Mouse (Mus musculus) granulocyte monocyte progenitor cell, adult 5-6 weeks (primary cell): ENCODE data around the gene Arl5b. TPM values are rescaled to one million over a fixed set of nuclear protein-coding genes. Genes with fewer than 3 reads are reported as not detected.
A peak's percentile ranks its signal among the peaks of the same experiment; 100 is the strongest.

ENCODE experiments used
- ATAC-seq: replicated peaks from 2 replicates; pipeline ENCODE4 v1.8.0; 2016; ENCODE audit warnings: mild to moderate bottlenecking, moderate TSS enrichment, inconsistent platforms; ENCODE audit not compliant: poor library complexity, severe bottlenecking
- total RNA-seq, 2 experiments: library from RNA; stranded (forward) in 1 of 2; stranded (reverse) in 1 of 2; fragments of 200-712, 200-1000 nt in 1 of 2; fragments of >200 nt in 1 of 2; fragmentation: Nextera tagmentation in 1 of 2; gene quantifications; 2 replicates each; pipeline ENCODE4 v1.2.3; 2014 to 2017

Arl5b gene
- total RNA-seq (2014; fragmentation: Nextera tagmentation) (18.6 and 20.9 TPM in 2 replicates), total RNA-seq (2017) (11.7 and 17.4 TPM in 2 replicates)

DNA sequence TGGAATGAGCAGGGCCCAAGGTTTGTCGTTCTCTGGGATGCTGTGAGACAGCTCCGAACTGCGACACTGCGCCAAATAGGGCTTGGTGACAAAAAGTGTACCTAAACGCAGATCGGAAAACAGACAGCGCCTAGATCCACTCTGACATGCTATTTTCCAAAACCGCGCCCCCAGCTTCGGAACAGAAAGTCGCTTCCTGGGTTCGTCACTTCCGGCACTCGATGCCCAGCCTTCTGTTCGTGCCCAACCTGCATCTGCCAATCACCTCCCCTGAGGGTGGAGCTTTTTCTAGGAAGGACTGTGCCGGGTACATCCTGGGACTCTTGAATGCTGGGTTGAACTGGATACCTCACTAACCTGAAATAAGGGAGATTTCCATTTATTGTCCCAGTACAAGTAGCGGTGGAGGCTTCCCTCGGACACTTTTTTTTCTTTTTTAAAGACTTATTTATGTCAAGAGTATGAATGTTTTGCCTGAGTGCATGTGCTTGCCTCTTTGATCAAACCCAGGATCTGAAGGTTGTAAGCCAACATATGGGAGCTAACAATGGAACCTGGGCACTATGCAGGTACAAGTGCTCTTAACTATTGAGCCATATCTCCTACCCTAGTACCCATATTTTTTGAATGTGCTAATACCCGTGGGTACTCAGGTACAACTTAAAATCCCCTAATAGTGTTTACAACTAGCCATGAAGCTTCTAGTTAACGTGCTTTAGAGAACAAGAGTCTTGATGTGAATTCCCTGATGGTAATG lies at the start of gene Arl5b:
TSS of gene Arl5b (plus strand) at position 279 of the 757 bp plus-strand sequence.
- peak; percentile 99 for ATAC-seq

DNA sequence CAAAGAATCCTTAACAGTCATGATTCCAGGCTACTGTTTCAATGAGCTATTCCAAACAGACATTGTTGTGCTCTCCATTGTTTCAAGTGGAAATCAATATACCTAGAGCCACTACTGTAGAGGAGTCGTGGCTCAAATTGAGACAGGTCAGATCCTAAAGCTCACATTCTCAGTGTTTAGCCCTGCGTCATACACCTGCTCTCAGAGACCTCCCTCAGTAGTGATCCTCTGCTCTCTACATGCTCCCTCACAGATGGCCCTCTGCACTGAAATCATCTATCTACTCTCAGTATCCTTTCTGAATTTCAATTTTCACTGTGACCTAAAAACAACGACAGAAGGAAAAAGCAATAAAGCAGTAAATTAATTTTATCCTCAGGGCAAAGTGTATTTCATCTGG lies 41.7 kb upstream of the Arl5b start:
- ATAC-seq: no peak

DNA sequence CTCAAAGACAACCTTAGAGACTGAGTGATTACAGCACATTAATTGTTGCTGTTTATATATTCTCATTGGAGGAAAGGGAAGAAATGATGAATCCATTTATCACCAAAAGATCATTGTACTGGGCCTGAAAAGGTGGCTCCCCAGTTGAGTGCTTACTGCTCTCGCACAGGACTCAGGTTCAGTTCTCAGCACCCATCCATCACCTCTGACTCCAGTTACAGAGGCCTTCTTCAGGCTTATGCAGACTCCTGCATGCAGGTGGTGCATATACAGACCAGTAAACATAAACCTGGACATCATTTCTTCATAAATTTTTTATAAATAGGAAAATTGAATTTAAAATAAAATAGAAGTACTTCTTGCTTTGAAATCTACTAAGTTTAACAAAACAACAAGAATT lies 41.1 kb upstream of the Arl5b start:
- no peak for ATAC-seq

DNA sequence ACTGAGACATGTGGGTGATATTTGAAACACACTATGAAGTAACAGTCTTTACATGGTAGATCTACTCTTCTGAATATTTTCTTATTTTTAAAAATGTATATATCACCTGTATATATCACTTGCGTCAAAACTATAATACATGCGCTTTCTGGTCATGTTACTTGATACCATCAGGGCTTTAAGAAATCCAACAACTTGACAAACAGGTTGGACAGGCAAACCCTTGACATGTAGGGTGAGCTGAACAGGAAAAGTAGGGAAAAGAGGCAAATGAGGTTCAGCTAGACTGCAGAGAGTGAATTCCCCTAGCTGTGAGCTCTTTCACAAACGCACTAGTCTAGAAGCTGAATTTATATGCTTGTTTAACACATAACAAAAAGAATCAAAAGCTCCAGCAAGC lies 22.4 kb upstream of the Arl5b start:
- no peak for ATAC-seq

DNA sequence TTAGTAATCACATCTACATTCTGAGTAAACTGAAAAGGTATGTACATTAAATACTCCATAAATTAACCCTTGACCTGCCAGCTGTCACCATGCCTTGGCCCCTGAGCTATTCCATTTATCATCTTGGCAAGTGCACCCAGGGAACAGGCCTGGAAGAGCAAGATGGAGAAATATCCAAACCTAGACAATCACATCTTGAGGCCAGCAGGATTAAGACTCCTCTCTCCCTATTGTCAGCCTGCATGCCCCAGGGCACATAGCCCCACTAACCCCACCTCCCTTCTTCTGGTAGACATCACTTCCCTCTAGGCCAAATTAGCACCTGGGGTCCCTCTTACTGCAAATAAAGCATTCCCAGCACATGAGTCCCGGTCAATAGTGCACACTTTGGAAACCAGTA lies 21.4 kb upstream of the Arl5b start:
- no peak for ATAC-seq

DNA sequence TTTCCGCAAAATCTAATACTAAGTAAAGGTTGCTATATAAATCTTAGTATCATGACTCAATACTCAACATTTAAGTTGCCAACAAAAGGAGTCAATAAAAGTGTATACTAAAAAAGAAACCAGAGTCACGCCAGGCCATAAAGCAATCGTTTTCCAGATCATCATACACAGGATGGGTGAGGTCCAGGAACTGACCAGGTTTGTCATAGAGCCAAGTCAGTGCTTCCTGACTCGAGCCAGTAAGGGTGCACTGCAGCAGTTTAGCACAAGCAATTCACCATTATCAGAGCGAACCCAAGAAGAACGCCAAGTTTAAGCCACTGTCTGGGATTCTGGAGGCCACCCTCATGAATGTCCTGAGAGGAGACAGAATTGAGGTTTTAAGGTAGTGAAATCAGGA lies 10.5 kb upstream of the Arl5b start:
- no peak for ATAC-seq

DNA sequence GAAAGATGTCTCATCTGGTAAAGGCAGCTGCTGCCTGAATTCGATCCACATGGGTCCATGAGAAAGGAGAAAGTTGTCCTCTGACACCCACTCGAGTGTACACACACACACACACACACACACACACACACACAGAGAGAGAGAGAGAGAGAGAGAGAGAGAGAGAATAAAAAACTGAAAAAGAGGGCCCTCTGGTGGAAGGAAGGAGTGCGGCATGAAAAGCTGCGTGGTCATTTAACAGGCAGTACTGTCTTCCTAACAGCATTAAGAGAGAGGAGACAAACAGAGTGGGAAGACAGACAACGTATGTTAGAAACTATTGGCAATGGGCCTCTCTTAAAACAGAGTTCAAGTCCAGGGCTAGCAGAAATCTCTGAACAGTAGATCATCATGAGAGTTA lies 8.9 kb upstream of the Arl5b start:
- peak; percentile 84 for ATAC-seq

DNA sequence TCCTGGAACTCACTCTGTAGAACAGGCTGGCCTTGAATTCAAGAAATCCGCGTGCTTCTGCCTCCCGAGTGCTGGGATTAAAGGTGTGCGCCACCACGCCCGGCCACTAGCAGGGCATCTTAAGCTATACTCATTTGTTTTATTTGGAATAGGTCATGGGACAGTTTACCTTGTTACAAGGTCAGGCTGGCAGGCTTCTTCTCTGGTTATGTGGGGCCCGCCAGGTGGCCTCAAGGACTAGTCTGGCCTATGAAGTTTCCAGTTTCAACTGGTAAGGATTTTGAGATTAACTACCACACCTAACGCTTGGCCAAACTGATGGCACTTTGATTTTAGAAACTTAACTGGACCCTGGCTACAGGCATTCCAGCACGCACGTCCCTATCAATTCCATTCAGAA lies 5.3 kb downstream of the Arl5b start:
- peak; percentile 5 for ATAC-seq

DNA sequence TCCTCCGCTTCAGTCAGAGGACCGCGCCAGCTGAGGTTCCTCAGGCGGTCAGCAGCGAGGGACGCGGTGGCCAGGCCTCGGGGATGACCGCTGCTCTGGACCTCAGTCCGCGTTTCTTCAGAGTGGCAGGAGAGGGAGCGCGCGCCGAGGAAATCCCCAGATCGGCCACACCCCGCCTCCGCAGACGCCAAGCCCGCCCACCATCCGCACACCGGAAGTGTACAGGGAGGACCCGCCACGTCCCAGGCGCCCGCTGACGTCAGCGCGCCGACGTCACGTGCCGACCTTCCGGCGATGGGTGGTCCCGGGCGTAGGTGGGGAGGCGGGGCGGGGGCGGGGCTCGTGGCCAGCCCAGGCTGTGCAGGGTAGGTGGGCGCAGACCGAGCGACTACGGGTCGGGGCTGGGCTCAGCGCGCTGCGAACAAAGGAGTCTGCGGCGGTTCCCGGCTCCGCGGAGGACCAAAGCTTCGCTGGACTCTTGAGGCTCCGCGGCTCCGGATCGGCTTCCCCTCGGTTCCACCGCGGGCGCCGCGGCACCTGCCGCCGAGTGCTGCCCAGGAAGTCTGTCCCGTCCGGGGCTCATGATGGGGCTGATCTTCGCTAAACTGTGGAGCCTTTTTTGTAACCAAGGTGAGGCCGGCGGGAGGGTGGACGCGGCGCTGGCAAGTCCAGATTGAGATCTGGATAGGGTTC lies 5.9 kb downstream of the Arl5b start, which contains the start of gene Nsun6:
TSS of gene Nsun6 (minus strand) at position 125 of the 693 bp plus-strand sequence.
- ATAC-seq: peak; percentile 94

DNA sequence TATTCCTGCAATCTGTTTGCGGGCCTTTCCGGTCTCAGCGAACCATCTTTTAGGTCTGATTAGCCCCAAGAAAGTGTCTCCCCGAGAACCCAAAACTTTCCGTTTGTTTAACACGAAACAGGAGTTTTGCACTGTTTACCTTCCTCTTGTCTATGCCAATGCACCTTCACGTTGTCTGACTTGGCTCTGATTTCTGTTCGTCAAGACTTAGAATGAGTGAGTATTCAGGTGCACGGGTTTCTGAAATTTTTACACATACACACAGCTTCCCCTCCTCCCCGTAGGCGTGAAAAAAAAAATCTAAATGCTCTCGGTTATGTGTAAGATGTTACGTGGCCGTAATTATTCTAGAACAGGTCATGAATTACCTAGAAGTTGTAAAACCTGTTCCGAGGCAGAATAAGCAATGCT lies 6.6 kb downstream of the Arl5b start:
- no peak for ATAC-seq

DNA sequence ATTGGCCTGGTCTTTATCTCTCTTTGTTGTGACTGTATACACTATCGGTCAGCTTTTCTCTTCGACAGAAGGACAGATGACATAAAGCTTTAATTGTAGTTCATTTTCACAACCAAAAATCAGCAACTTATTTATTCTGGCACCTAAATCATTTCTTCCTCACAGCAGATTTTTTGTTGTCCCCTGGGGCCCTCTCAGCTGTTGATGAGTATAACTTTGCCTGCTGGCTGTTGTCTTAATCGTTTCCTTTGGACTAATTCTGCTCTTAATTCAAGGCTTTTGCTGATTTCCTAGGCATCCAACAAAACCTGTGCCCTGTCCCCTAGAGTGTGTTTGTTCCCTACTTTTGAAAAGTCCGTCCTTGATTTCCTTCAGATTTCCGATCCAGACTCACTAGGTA lies 9.0 kb downstream of the Arl5b start:
- ATAC-seq: no peak

DNA sequence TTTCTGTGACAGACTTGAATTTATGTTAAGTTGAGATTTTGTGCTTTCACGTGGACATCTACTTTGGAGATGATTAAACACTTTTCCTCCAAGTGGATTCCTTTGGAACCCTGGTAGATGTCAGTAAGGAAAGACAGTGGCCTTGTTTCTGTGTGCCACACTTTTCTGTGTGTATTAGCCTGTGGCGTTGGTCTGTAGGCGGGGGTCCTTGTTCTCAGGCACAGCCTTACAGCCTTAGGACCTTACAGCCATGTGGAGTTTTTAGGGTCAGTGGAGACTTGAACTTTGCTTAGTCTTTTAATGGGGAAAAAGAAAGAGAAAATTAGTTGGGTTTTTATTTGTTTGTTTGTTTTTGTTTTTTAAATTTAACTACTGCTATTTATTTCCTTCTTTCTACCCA lies 11.7 kb downstream of the Arl5b start:
- no peak for ATAC-seq

DNA sequence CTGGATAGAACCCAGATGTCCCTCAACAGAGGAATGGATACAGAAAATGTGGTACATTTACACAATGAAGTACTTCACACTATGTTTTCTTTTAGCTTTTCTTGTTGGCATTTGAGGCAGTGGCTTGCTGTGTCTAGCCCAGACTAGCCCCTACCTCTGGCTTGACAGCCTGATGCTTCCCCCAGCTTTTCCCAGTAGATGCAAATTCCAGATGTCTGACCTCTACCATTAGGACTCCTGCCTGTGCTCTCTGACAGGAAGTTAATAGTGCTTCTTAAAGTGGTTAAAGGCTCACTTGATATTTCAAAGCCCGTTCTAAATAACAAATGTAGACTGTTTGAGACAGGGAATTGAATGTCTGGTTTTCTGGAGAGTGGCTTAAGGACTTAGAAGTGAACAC lies 14.6 kb downstream of the Arl5b start:
- no peak for ATAC-seq

DNA sequence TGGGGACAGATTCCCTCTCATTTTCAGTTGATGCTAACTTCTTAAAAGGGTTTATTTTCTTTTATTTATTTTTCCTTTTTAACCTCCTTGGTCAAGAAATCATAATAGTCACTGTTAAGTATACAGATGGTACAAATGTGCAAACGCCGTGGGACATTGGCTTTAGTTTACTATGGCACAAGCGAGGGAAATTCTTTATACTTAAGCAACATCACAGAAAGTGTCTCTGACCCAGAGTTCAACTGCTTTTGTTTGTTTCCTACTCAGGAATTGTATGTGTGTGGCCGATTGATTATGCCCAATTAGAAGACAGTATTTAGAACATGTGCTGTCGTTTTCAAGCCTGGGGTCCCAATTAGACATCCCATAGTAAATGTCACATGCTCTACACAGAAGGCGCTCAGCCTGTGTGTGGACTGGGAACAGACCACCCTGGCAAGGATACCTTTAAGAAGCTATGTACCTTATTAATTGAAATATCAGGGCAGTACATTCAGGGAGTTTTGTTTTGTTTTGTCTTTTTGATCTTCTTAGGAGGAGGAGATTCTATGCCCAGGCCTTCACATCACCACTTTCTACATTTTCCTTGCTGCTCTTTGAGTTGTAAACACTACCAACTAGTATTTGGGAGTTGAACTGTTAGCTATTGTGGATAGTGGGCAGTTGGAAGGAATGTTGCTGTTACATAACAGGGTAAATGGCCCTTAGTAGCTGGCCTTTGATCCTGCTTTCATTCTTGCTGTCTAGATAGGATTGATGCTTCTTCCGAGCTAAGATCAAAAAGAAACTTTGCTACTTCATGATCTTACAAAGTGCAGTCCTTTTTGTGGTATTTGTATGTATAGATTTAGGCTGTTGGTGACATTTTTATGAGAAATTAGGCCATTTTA lies 15.4 kb downstream of the Arl5b start:
- no peak for ATAC-seq

DNA sequence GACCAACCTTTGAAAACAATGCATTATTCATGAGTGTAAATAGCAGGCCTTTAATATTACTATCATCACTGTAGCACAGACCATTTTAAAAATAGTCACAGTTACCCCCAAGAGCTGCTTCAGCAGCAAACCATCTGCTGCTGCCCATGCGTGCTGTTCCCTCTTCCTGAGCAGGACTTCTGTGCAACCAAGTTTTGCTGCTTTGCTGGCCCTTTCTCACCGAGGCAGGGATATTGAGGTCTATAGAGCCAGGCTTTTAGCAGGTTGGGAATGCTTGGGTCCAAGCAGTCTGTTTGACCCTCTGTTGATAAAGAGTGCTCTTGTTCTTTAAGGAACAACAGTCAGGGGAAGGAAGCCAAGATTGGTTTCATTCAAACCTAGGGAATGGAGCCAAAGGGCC lies 16.3 kb downstream of the Arl5b start:
- ATAC-seq: no peak

DNA sequence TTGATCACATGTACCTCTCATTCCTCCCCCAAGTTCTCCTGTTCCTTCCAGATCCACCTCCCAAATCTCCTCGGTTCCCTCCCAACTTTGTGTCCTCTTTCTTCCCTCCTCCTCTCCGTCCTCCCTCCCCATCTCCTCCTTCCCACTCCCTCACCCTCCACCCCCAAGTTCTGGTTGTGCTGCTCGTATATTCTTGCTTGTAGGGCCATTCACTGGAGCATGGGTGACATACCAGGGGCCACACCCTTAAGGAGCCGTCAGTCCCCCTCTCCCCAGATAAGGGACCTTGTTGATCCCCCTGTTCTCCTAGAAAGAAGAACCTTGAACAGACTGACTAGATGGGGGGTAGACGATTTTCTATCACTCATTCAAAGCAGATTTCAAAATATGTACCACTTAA lies 17.9 kb downstream of the Arl5b start:
- no peak for ATAC-seq

DNA sequence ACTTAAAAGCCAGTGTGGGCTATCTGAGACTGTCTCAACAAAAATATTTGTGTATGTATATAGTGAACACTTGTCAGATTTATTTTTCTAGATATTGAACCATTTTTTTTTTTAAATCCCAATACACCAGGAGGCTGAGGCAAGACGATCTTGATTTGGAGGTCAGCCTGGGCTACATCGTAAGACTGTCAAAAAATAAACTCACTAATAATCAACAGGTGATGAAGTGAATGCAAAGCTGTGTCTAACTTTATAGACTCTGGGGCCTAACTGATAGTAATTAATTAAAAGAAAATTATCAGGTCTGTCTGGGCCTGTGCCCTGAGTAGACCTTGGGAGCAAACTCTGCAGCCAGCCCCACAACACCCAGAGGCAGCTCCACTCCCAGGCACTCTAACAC lies 34.5 kb downstream of the Arl5b start:
- no peak for ATAC-seq

DNA sequence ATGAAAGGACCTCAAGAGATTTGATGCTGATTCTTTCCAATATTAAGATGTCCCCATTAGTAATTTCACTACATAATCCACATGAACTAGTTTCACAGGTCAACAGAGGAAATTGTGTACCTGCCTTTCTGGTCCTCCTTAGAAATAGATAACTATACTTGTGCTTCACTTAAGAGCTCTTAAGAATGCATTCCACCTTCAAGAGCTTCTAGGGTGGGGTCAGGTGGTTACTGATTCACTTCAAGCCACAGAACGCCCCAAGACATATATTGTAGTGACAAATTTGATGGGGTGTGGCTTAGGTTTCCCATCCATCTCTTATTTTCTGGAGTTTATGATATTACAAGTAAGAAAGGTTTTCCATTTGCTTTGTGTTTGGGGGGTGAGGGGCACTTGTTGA lies 38.1 kb downstream of the Arl5b start:
- ATAC-seq: no peak

DNA sequence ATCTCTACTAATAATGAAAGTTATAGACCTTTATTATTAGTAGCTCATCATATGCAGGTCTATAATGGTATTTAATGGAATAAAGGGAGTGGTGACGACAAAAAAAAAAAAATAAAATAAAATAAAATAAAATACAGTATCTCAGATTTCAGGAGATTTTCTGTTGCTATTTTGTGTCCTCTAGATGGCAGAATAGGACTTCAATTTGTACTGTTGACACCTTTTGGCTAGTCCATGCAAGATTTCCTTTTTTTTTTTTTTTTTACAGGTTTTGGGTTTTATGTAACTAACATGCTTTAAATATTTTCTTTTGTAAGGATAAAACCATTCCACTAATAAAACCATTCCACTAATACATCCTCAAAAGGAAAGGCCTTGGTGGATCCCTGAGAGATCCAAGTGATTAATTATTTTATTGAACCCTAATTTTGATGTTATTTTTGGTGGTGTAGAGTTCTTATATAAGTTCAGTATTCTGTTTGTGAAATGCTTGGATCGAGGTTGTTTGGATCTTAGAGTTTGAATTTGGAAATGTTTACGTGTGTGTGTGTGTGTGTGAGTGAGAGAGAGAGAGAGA lies 47.4 kb downstream of the Arl5b start:
- ATAC-seq: no peak

DNA sequence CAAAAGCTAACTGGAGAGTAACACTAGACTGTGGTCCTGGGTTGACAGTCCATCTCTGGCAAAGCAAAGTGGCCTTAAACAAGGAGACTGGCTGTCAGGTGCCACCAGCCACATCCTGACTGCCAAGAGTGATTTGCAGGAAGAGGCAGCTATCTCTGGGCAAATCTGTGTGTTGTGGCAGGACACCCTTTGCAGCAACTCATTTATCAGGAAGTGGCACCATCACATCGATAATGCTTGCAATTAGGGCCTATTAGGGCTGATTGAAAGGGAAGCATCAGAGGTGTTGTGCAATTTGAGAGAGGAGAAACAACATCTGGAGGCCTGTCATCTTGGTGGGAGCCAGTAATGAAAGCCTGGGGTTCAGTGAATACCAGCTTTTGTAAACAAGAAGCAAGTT lies 55.2 kb downstream of the Arl5b start:
- ATAC-seq: peak; percentile 74

DNA sequence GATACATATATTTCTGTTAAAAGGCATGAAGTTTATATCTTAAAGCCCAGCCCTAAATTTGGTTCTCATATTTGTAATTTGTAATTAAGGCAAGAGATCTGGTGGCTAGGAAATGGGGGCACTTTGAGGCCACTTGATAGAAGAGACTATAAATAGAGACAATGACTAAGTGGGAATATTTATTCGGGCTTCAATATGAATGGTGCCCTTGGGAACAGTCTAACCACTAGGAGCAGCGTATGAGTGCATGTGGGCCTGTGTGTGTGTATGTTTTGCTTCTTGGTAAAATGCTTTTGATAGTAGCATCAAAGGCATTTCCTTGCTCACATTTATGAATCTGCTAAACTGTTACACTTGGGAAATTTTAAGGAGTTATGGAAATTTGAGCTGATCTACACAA lies 62.1 kb downstream of the Arl5b start:
- ATAC-seq: no peak
